Mouse (Mus musculus) retina, postnatal 7 days (tissue): ENCODE results near the gene Ccr9.
"Not testable (repeated sequence)": the region's sequence is repeated elsewhere in the genome, so short reads cannot be mapped to it uniquely, and the experiment has no call there.

Source experiments
- DNase-seq: peaks from one replicate; pipeline ENCODE4 v3.0.0-alpha.2; 2012; ENCODE audit warnings: low read depth, low spot score

Ccr9 gene

GRCm38 (mm10) chr9:123716301-123716700 lies 38.1 kb downstream of the Ccr9 start:
- DNase-seq: no peak

GRCm38 (mm10) chr9:123717186-123718008 lies 39.2 kb downstream of the Ccr9 start, which contains the start of gene Lztfl1:
Lztfl1 (minus strand) TSS chr9:123717697.
- DNase-seq: peak; percentile 99

- no peak for DNase-seq
Measured at GRCm38 (mm10) chr9:123722737-123723493, 44.7 kb downstream of the Ccr9 start.

GRCm38 (mm10) chr9:123731271-123731670 lies 53.0 kb downstream of the Ccr9 start:
- no peak for DNase-seq

GRCm38 (mm10) chr9:123734133-123734532 lies 55.9 kb downstream of the Ccr9 start:
- DNase-seq: no peak

GRCm38 (mm10) chr9:123740799-123741198 lies 62.6 kb downstream of the Ccr9 start:
- no peak for DNase-seq

- not testable (repeated sequence) for DNase-seq
Measured at GRCm38 (mm10) chr9:123749687-123750086, 71.4 kb downstream of the Ccr9 start.

- DNase-seq: no peak
Measured at GRCm38 (mm10) chr9:123754333-123754732, 76.1 kb downstream of the Ccr9 start.

- no peak for DNase-seq
Measured at GRCm38 (mm10) chr9:123756752-123757151, 78.5 kb downstream of the Ccr9 start.

GRCm38 (mm10) chr9:123757326-123757725 lies 79.1 kb downstream of the Ccr9 start:
- DNase-seq: no peak

- DNase-seq: no peak
Measured at GRCm38 (mm10) chr9:123758156-123758555, 79.9 kb downstream of the Ccr9 start.

GRCm38 (mm10) chr9:123758645-123759044 lies 80.4 kb downstream of the Ccr9 start:
- no peak for DNase-seq

- no peak for DNase-seq
Measured at GRCm38 (mm10) chr9:123760806-123761205, 82.6 kb downstream of the Ccr9 start.

- no peak for DNase-seq
Measured at GRCm38 (mm10) chr9:123762886-123763285, 84.6 kb downstream of the Ccr9 start.

- DNase-seq: no peak
Measured at GRCm38 (mm10) chr9:123763771-123764170, 85.5 kb downstream of the Ccr9 start.

GRCm38 (mm10) chr9:123766996-123767395 lies 88.8 kb downstream of the Ccr9 start:
- DNase-seq: no peak

- DNase-seq: no peak
Measured at GRCm38 (mm10) chr9:123768443-123768842, 90.2 kb downstream of the Ccr9 start.

GRCm38 (mm10) chr9:123769532-123769931 lies 91.3 kb downstream of the Ccr9 start:
- no peak for DNase-seq

- DNase-seq: not testable (repeated sequence)
Measured at GRCm38 (mm10) chr9:123773299-123773698, 95.1 kb downstream of the Ccr9 start.

GRCm38 (mm10) chr9:123788855-123789529 lies 110.8 kb downstream of the Ccr9 start:
- no peak for DNase-seq

GRCm38 (mm10) chr9:123796174-123796573 lies 117.9 kb downstream of the Ccr9 start:
- DNase-seq: peak; percentile 28

- no peak for DNase-seq
Measured at GRCm38 (mm10) chr9:123801527-123801926, 123.3 kb downstream of the Ccr9 start.
